ENCODE assay signal across 16 mouse cellular contexts in genomic region chr6:119224451-119225195, GRCm38 (mm10). TPM values are rescaled to one million over a fixed set of nuclear protein-coding genes. Genes with fewer than 3 reads are reported as not detected.
DNase-seq lines count a peak whose midpoint lies in the region; ATAC-seq lines count a peak whose summit lies in the region.
"Had no signal": no experiment of that assay in that cellular context is flagged by ENCODE, and none has a peak within 500 bp of the region (broad histone marks: within the 10 kb centered on the region; RNA-seq: fewer than 3 reads in every experiment).

No protein-coding gene starts in this region.

- 0 out of 2 replicates have a peak overlapping the region, but pooled peaks have one; percentile 2 for H3K4me2 ChIP-seq in midbrain, embryonic 13.5 days (replicated peaks)
- no peak overlapping the region for H3K4me2 ChIP-seq in midbrain, embryonic 11.5 days
- peak overlapping the region; percentile 21; the same call in 1 of the 2 replicates for H3K4me2 ChIP-seq in forebrain, embryonic 14.5 days (ENCODE audit: low read length)
- H3K4me2 ChIP-seq in midbrain, embryonic 16.5 days (ENCODE audit: low read length): 0 out of 2 replicates have a peak overlapping the region, but pooled peaks have one; percentile 18
- H3K4me2 ChIP-seq: liver, embryonic 15.5 days had no signal

- H3K9ac ChIP-seq in midbrain, embryonic 13.5 days (replicated peaks): 0 out of 2 replicates have a peak overlapping the region, but pooled peaks have one; percentile 29
- H3K9ac ChIP-seq in midbrain, embryonic 11.5 days (ENCODE audit: low read length): no peak overlapping the region
- no peak overlapping the region for H3K9ac ChIP-seq in forebrain, embryonic 14.5 days (ENCODE audit: low read length)
- H3K9ac ChIP-seq in midbrain, embryonic 16.5 days (ENCODE audit: low read depth, low read length): no peak overlapping the region
- H3K9ac ChIP-seq: liver, embryonic 15.5 days had no signal

- 60% methylated on average over 13 of the region's 13 CpGs for WGBS in midbrain, embryonic 13.5 days
- WGBS in midbrain, embryonic 11.5 days: 74% methylated on average over 13 of the region's 13 CpGs
- 39% methylated on average over 13 of the region's 13 CpGs for WGBS in forebrain, embryonic 14.5 days
- 43% methylated on average over 13 of the region's 13 CpGs for WGBS in midbrain, embryonic 16.5 days

- no peak overlapping the region for H3K4me3 ChIP-seq in midbrain, embryonic 13.5 days (replicated peaks)
- no peak overlapping the region for H3K4me3 ChIP-seq in midbrain, embryonic 11.5 days (ENCODE audit: low read depth, low read length)
- H3K4me3 ChIP-seq in forebrain, embryonic 14.5 days (ENCODE audit: low read depth, low read length): no peak overlapping the region
- no peak overlapping the region for H3K4me3 ChIP-seq in midbrain, embryonic 16.5 days (ENCODE audit: low read depth, low read length)
- H3K4me3 ChIP-seq: liver, embryonic 15.5 days had no signal

- H3K4me1 ChIP-seq in midbrain, embryonic 13.5 days (replicated peaks): peaks cover 15% of the 10 kb centered on the region
- H3K4me1 ChIP-seq in midbrain, embryonic 11.5 days (ENCODE audit: control insufficient read depth, insufficient read depth, low read length): no peaks in the 10 kb centered on the region
- H3K4me1 ChIP-seq in forebrain, embryonic 14.5 days (ENCODE audit: control insufficient read depth, insufficient read depth, low read length): 0 out of 2 replicates have a peak, but pooled peaks cover 4% of the 10 kb centered on the region
- peaks cover 6% of the 10 kb centered on the region; the same call in 1 of the 2 replicates for H3K4me1 ChIP-seq in midbrain, embryonic 16.5 days (ENCODE audit: control insufficient read depth, insufficient read depth, low read length)
- H3K4me1 ChIP-seq: liver, embryonic 15.5 days had no signal

- intact Hi-C loops in heart, postnatal 36 days (cut with DNase I): no loop called here

- peak; percentile 61 for ATAC-seq in midbrain, embryonic 13.5 days
- no peak for ATAC-seq in midbrain, embryonic 11.5 days (ENCODE audit: low FRiP score)
- peak; percentile 41; the same call in 1 of the 2 replicates for ATAC-seq in forebrain, embryonic 14.5 days
- ATAC-seq in midbrain, embryonic 16.5 days: peak; percentile 57; the same call in 1 of the 2 replicates

- DNase-seq in cerebellum, postnatal 10 days: peak; percentile 71 to 76
- DNase-seq in cerebellum, adult 9-10 months: no peak
- DNase-seq in midbrain, embryonic 11.5 days (ENCODE audit: low spot score, missing footprints): no peak
- peak; percentile 68 for DNase-seq in forebrain, embryonic 14.5 days (ENCODE audit: low spot score)
- DNase-seq in heart, postnatal 36 days: no peak
- no peak for DNase-seq in embryo, embryonic 9.5 days (ENCODE audit: extremely low spot score)
- DNase-seq: B cell, adult 2 months; gastrocnemius, postnatal 36 days; heart, postnatal 14 days; thymus, adult 2 months had no signal

- peaks cover 21% of the 10 kb centered on the region for H3K36me3 ChIP-seq in midbrain, embryonic 13.5 days
- H3K36me3 ChIP-seq in midbrain, embryonic 11.5 days (ENCODE audit: control insufficient read depth, insufficient read depth, low read length): no peaks in the 10 kb centered on the region
- peaks cover 10% of the 10 kb centered on the region; the same call in 1 of the 2 replicates for H3K36me3 ChIP-seq in forebrain, embryonic 14.5 days (ENCODE audit: control insufficient read depth, insufficient read depth, low read length)
- H3K36me3 ChIP-seq in midbrain, embryonic 16.5 days (ENCODE audit: control insufficient read depth, insufficient read depth, low read length): no peaks in the 10 kb centered on the region; the same call in 1 of the 2 replicates

- H3K9me3 ChIP-seq in midbrain, embryonic 13.5 days: no peaks in the 10 kb centered on the region
- H3K9me3 ChIP-seq in midbrain, embryonic 11.5 days (ENCODE audit: control insufficient read depth, low read length): no peaks in the 10 kb centered on the region
- H3K9me3 ChIP-seq in forebrain, embryonic 14.5 days (replicated peaks; ENCODE audit: control insufficient read depth, low read length): no peaks in the 10 kb centered on the region
- H3K9me3 ChIP-seq in midbrain, embryonic 16.5 days (replicated peaks; ENCODE audit: control insufficient read depth, low read length, poor library complexity, severe bottlenecking): no peaks in the 10 kb centered on the region
- H3K9me3 ChIP-seq: liver, embryonic 15.5 days had no signal

- no peaks in the 10 kb centered on the region for H3K27me3 ChIP-seq in midbrain, embryonic 13.5 days
- H3K27me3 ChIP-seq in midbrain, embryonic 11.5 days (ENCODE audit: control insufficient read depth, insufficient read depth, low read length): no peaks in the 10 kb centered on the region
- H3K27me3 ChIP-seq in forebrain, embryonic 14.5 days (replicated peaks; ENCODE audit: control insufficient read depth, insufficient read depth, low read length): no peaks in the 10 kb centered on the region
- H3K27me3 ChIP-seq in midbrain, embryonic 16.5 days (ENCODE audit: control insufficient read depth, insufficient read depth, low read depth, low read length): no peaks in the 10 kb centered on the region
- H3K27me3 ChIP-seq: liver, embryonic 15.5 days had no signal

- peak overlapping the region; percentile 2; the same call in 1 of the 2 replicates for H3K27ac ChIP-seq in midbrain, embryonic 13.5 days
- H3K27ac ChIP-seq in midbrain, embryonic 11.5 days (ENCODE audit: low read depth, low read length): no peak overlapping the region
- H3K27ac ChIP-seq in forebrain, embryonic 14.5 days (ENCODE audit: low read depth, low read length): no peak overlapping the region; the same call in 1 of the 2 replicates
- H3K27ac ChIP-seq in midbrain, embryonic 16.5 days (ENCODE audit: low read length): peak overlapping the region; percentile 43
- H3K27ac ChIP-seq: liver, embryonic 15.5 days; macrophage had no signal

RNA-seq across cellular contexts. Expression of gene Cacna2d4, which starts 11.7 kb away (rescaled TPM):
- polyA plus RNA-seq in midbrain, embryonic 13.5 days (2015; fragmentation: Nextera tagmentation; extraction: Ambion mirVana): 0.43 and 0.53 TPM in 2 replicates
- polyA plus RNA-seq in midbrain, embryonic 11.5 days (2014; fragmentation: Nextera tagmentation; extraction: Ambion mirVana): 0.05 TPM in 1 of 2 replicates, not detected in the other
- polyA plus RNA-seq in forebrain, embryonic 14.5 days (2014; fragmentation: Nextera tagmentation; extraction: Ambion mirVana): 0.10 and 0.14 TPM in 2 replicates
- 0.47 and 0.63 TPM in 2 replicates for polyA plus RNA-seq in midbrain, embryonic 16.5 days (2015; fragmentation: Nextera tagmentation; extraction: Ambion mirVana)
- total RNA-seq in heart, postnatal 36 days (2021): not detected
- total RNA-seq: adrenal gland, postnatal 36 days had no signal
- polyA plus RNA-seq: kidney, embryonic 16.5 days; liver, embryonic 15.5 days; macrophage had no signal

RNA-seq across cellular contexts. Expression of gene Cacna1c, which starts 28.4 kb away (rescaled TPM):
- 5.2 and 5.6 TPM in 2 replicates for polyA plus RNA-seq in midbrain, embryonic 13.5 days (2015; fragmentation: Nextera tagmentation; extraction: Ambion mirVana)
- 2.0 and 2.1 TPM in 2 replicates for polyA plus RNA-seq in midbrain, embryonic 11.5 days (2014; fragmentation: Nextera tagmentation; extraction: Ambion mirVana)
- 3.2 and 5.5 TPM in 2 replicates for polyA plus RNA-seq in forebrain, embryonic 14.5 days (2014; fragmentation: Nextera tagmentation; extraction: Ambion mirVana)
- 8.1 and 8.3 TPM in 2 replicates for polyA plus RNA-seq in midbrain, embryonic 16.5 days (2015; fragmentation: Nextera tagmentation; extraction: Ambion mirVana)
- 100 to 1,000 TPM; 199 to 208 TPM for total RNA-seq in heart, postnatal 36 days (2021)
- polyA plus RNA-seq: macrophage had no signal

RNA-seq across cellular contexts. Expression of gene Dcp1b, which starts 49.6 kb away (rescaled TPM):
- 14.7 and 15.6 TPM in 2 replicates for polyA plus RNA-seq in midbrain, embryonic 13.5 days (2015; fragmentation: Nextera tagmentation; extraction: Ambion mirVana)
- polyA plus RNA-seq in midbrain, embryonic 11.5 days (2014; fragmentation: Nextera tagmentation; extraction: Ambion mirVana): 9.9 and 11.2 TPM in 2 replicates
- 12.7 and 14.1 TPM in 2 replicates for polyA plus RNA-seq in forebrain, embryonic 14.5 days (2014; fragmentation: Nextera tagmentation; extraction: Ambion mirVana)
- 13.4 and 13.8 TPM in 2 replicates for polyA plus RNA-seq in midbrain, embryonic 16.5 days (2015; fragmentation: Nextera tagmentation; extraction: Ambion mirVana)
- total RNA-seq in heart, postnatal 36 days (2021): 1 to 10 TPM; 2.8 to 3.2 TPM

Comparison
In these comparisons a context has a peak if more than half of its experiments do, and no peak if none do; other contexts are left out.
1. DNase-seq: peak in cerebellum, postnatal 10 days (2 of 2) and forebrain, embryonic 14.5 days (single experiment); none in cerebellum, adult 9-10 months (single experiment), midbrain, embryonic 11.5 days (single experiment), heart, postnatal 36 days (0 of 2) and embryo, embryonic 9.5 days (single experiment).
2. H3K27ac ChIP-seq: peak in midbrain, embryonic 13.5 days (single experiment) and midbrain, embryonic 16.5 days (single experiment); none in midbrain, embryonic 11.5 days (single experiment) and forebrain, embryonic 14.5 days (single experiment).